Mouse (Mus musculus) forebrain, postnatal 0 days (tissue): ENCODE data around the gene Hspa1l. TPM values are rescaled to one million over a fixed set of nuclear protein-coding genes. Genes with fewer than 3 reads are reported as not detected.
A peak's percentile ranks its signal among the peaks of the same experiment; 100 is the strongest.
"Not testable (repeated sequence)": the region's sequence is repeated elsewhere in the genome, so short reads cannot be mapped to it uniquely, and the experiment has no call there.

Experiments
- ATAC-seq: fragments of 200-750 bp; cut with Nextera tagmentation; 2 replicates; pipeline ENCODE4 v1.8.0; 2017; ENCODE audit warnings: mild to moderate bottlenecking, moderate library complexity
- DNase-seq: peaks from one replicate; pipeline ENCODE4 v3.0.0-alpha.2; 2015
- H3K27ac ChIP-seq: fragments of 300-500 bp; sonication (generic); 2 replicates; pipeline ENCODE4 v1.5.1; 2014; ENCODE audit warnings: low read depth, mild to moderate bottlenecking, antibody characterized with exemption, low read length, moderate library complexity, mixed read lengths
- H3K27me3 ChIP-seq: fragments of 300-500 bp; sonication (generic); 2 replicates; pipeline ENCODE4 v1.6.1; 2014; ENCODE audit warnings: mild to moderate bottlenecking, low read length, mixed read lengths; ENCODE audit not compliant: insufficient read depth
- H3K36me3 ChIP-seq: fragments of 300-500 bp; sonication (generic); 2 replicates; pipeline ENCODE4 v1.6.1; 2014; ENCODE audit warnings: mild to moderate bottlenecking, moderate library complexity; ENCODE audit not compliant: insufficient read depth
- H3K4me1 ChIP-seq: fragments of 300-500 bp; sonication (generic); 2 replicates; pipeline ENCODE4 v1.6.1; 2014; ENCODE audit warnings: antibody characterized with exemption; ENCODE audit not compliant: insufficient read depth
- H3K4me2 ChIP-seq: fragments of 300-500 bp; sonication (generic); 2 replicates; pipeline ENCODE4 v1.6.1; 2014; ENCODE audit warnings: low read depth, mild to moderate bottlenecking, moderate library complexity
- H3K4me3 ChIP-seq: fragments of 300-500 bp; sonication (generic); 2 replicates; pipeline ENCODE4 v1.5.1; 2014; ENCODE audit warnings: low read depth, low read length, mixed read lengths
- H3K9ac ChIP-seq: fragments of 300-500 bp; sonication (generic); 2 replicates; pipeline ENCODE4 v1.6.1; 2014; ENCODE audit warnings: mild to moderate bottlenecking
- H3K9me3 ChIP-seq: fragments of 300-500 bp; sonication (generic); 2 replicates; pipeline ENCODE4 v1.6.1; 2016; ENCODE audit warnings: low read length
- CTCF ChIP-seq: sonication (generic); IDR thresholded peaks from 2 replicates; pipeline ENCODE4 v1.5.1; 2016; ENCODE audit warnings: antibody characterized with exemption, control low read depth, low read depth
- WGBS: fragments of 180-500 bp; shearing (Covaris S2); extraction: QIAGEN DNeasy Blood & Tissue Kit; methylation state at CpG from one replicate; pipeline ENCODE4 v1.1.7; 2014; 5-methylcytosine and 5-hydroxymethylcytosine counted together
- polyA plus RNA-seq: library from polyadenylated mRNA; unstranded; fragments of >200 nt; fragmentation: Nextera tagmentation; extraction: Ambion mirVana; gene quantifications from 2 replicates; pipeline ENCODE4 v1.2.1, GENCODE M21; 2015
- total RNA-seq: library from RNA; depleted of rRNA; stranded (reverse); fragments of >200 nt; gene quantifications from 2 replicates; pipeline ENCODE4 v1.2.3, GENCODE M21; 2014

Gene Hspa1l
- total and polyA plus RNA-seq, 2 experiments from 2014 or later = 0.24 to 0.36 TPM

GRCm38 (mm10) chr17:34984218-34984617 is 11.7 kb downstream of the Hspa1l start:
- ATAC-seq = no peak
- Histone ChIP-seq H3K27me3 (no peaks in the 10 kb centered on the region), H3K36me3 (peaks cover 16% of the 10 kb centered on the region), H3K9ac (no peak overlapping the region), H3K4me3 (no peak overlapping the region), H3K4me1 (peaks cover 6% of the 10 kb centered on the region), H3K27ac (no peak overlapping the region), H3K4me2 (no peak overlapping the region), H3K9me3 (no peaks in the 10 kb centered on the region)
- DNase-seq = peak; percentile 17
- WGBS = 74% methylated on average over 2 of the region's 2 CpGs
- TF ChIP-seq CTCF = peak; percentile 71

- Histone ChIP-seq H3K4me1 (no peaks in the 10 kb centered on the region), H3K27me3 (no peaks in the 10 kb centered on the region), H3K9me3 (no peaks in the 10 kb centered on the region), H3K27ac (no peak overlapping the region), H3K36me3 (peaks cover 4% of the 10 kb centered on the region; the same call in 1 of the 2 replicates), H3K4me2 (no peak overlapping the region), H3K4me3 (no peak overlapping the region), H3K9ac (no peak overlapping the region)
- ATAC-seq (no peak), DNase-seq (no peak)
- TF ChIP-seq CTCF = no peak
Observed at GRCm38 (mm10) chr17:34994751-34995150, 22.2 kb downstream of the Hspa1l start.

DNA sequence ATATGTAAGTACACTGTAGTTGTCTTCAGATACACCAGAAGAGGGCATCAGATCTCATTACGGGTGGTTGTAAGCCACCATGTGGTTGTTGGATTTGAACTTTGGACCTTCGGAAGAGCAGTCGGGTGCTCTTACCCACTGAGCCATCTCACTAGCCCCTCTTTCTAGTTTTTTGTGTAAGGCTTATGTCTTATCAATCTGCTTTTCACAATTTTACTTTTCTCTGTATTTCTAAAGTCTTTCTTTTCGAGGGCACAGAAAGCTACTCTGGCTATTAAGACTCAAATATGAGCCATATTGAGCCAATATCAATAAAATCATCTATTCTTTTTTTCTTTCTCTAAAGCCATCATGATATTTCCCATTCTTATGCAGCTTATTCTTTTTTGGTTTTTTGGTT is 22.7 kb downstream of the Hspa1l start:
- not testable (repeated sequence) for H3K27me3 ChIP-seq, H3K9ac ChIP-seq, H3K4me2 ChIP-seq, ATAC-seq, DNase-seq, H3K36me3 ChIP-seq, H3K4me1 ChIP-seq, H3K4me3 ChIP-seq, H3K27ac ChIP-seq, H3K9me3 ChIP-seq
- 90% methylated on average over 4 of the region's 4 CpGs for WGBS

- not testable (repeated sequence) for ATAC-seq, H3K4me1 ChIP-seq, H3K27me3 ChIP-seq, H3K9me3 ChIP-seq, H3K9ac ChIP-seq, H3K27ac ChIP-seq, H3K4me3 ChIP-seq, H3K36me3 ChIP-seq, H3K4me2 ChIP-seq, DNase-seq
- 100% methylated on average over 4 of the region's 4 CpGs for WGBS
Observed at GRCm38 (mm10) chr17:34995927-34996326, 23.4 kb downstream of the Hspa1l start.

GRCm38 (mm10) chr17:34996411-34997141 is 24.1 kb downstream of the Hspa1l start:
- Histone ChIP-seq H3K4me3 (no peak overlapping the region), H3K9ac (no peak overlapping the region), H3K4me2 (no peak overlapping the region), H3K27me3 (no peaks in the 10 kb centered on the region), H3K9me3 (no peaks in the 10 kb centered on the region), H3K36me3 (no peaks in the 10 kb centered on the region), H3K27ac (no peak overlapping the region), H3K4me1 (no peaks in the 10 kb centered on the region)
- DNase-seq (no peak), ATAC-seq (no peak)
- WGBS = 90% methylated on average over 12 of the region's 14 CpGs
- TF ChIP-seq CTCF = no peak

- TF ChIP-seq CTCF = no peak
- ATAC-seq = no peak
Observed at GRCm38 (mm10) chr17:34997142-34997483, 24.6 kb downstream of the Hspa1l start.

DNA sequence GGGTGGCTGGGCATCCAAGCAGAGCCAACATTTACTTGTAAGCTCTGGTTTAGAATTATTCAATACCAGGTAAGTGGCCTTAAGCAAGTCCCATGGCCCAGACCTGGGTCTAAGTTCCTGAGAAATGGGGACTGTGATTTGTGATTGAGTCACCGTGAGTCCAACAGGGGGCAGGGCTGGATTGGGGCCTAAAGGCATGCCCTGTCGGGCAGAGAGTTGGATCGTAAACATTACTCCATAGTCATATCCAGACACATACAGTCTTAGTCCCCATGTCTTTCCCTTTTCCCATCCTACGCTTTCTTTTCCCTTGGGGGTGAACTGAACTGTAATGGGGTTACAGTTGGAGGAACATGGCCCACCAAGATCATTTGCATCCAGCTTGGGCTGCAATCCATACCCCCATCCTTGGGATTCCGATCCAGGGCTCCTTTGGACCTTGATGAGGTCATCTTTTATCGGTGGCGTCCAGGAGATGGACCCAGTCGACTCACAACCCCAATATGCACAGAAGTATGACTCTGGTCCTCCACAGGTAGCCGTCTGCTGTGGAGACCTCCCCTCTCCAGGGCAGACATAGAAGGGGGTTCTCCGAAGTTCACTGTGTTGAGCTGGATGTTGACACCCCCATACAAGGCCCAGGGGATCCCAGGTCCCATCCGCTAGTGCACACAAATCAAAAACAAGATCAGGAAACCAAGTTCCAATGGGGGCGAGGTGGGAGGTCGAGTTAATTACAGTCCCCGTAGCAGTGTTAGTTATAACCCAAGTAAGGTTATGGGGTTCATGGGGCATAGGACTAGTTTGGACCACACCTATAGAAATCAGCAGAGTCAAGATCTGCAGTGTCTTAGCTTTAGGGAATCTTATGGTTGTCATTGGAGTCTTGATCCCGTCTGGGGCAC is 26.3 kb downstream of the Hspa1l start:
- no peak for ATAC-seq
- 97% methylated on average over 15 of the region's 15 CpGs for WGBS
- no peak overlapping the region for H3K4me2 ChIP-seq

More at GRCm38 (mm10) chr17:34997142-34997483, 24.6 kb downstream of the Hspa1l start:
- no peak for DNase-seq
- Histone ChIP-seq H3K4me1 (no peaks in the 10 kb centered on the region; the same call in 1 of the 2 replicates), H3K36me3 (no peaks in the 10 kb centered on the region), H3K9ac (no peak overlapping the region), H3K4me2 (no peak overlapping the region), H3K27me3 (no peaks in the 10 kb centered on the region), H3K4me3 (no peak overlapping the region), H3K9me3 (no peaks in the 10 kb centered on the region), H3K27ac (no peak overlapping the region)
- 82% methylated on average over 5 of the region's 5 CpGs for WGBS

DNA sequence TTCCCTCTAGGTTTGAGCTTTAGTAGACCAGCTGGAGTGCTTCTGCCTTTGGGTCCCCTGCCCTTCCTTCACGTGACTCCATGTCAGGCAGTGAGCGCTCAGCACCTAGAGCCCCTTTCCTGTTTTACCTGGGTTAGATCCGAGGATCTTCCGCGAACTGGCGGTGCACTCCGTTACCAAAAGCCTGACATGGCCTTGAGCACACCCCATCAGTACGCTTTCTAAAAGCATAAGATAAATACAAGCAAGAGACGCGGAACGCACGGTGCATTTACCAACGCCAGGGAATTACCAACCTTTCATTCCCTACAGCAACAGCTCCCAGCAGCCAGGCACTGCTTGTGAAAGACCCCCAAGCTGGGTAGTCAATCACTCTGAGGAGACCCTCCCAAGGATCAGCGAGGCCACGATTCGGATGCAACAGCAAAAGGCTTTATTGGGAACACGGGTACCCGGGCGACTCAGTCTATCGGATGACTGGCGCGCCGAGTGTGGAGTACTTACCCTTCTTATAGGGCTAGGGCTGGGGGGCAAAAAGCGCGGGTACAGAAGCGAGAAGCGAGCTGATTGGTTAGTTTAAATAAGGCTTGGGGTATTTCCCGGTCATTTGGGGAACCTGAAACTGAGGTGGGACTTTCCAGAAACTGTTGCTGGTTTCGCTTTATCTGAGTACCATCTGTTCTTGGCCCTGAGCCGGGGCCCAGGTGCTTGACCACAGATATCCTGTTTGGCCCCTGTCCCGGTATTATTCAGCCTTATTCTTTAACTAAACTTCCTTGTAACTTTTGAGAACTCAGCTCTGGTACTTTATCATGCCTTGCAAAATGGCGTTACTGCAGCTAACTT is 27.6 kb downstream of the Hspa1l start:
- DNase-seq, H3K27ac ChIP-seq, H3K4me1 ChIP-seq, ATAC-seq, H3K27me3 ChIP-seq, H3K9me3 ChIP-seq: not testable (repeated sequence)
- Histone ChIP-seq H3K4me2 (peak overlapping the region; percentile 95), H3K4me3 (peak overlapping the region; percentile 71), H3K36me3 (peaks cover 11% of the 10 kb centered on the region), H3K9ac (peak overlapping the region; percentile 93)
- 26% methylated on average over 29 of the region's 32 CpGs for WGBS

More for the DNA sequence above, 26.3 kb downstream of the Hspa1l start:
- DNase-seq = no peak
- H3K27ac ChIP-seq = no peak overlapping the region
- H3K9ac ChIP-seq = no peak overlapping the region
- no peak for TF ChIP-seq CTCF
- H3K4me1 ChIP-seq = peaks cover 10% of the 10 kb centered on the region
- H3K4me3 ChIP-seq = no peak overlapping the region
- H3K9me3 ChIP-seq = no peaks in the 10 kb centered on the region
- no peaks in the 10 kb centered on the region for H3K27me3 ChIP-seq
- no peaks in the 10 kb centered on the region for H3K36me3 ChIP-seq
